Mouse (Mus musculus) erythroblast, embryonic 14.5 days (primary cell): ENCODE measurements around the gene Cobll1.

Experiments used
- GATA1 ChIP-seq: IDR thresholded peaks from 2 replicates; pipeline ENCODE4 v1.6.1; 2012; ENCODE audit warnings: low read length, inconsistent platforms, mixed read lengths
- TAL1 ChIP-seq: IDR thresholded peaks from 3 replicates; pipeline ENCODE4 v1.6.1; 2012; ENCODE audit warnings: low read length, inconsistent platforms, mixed read lengths

DNA sequence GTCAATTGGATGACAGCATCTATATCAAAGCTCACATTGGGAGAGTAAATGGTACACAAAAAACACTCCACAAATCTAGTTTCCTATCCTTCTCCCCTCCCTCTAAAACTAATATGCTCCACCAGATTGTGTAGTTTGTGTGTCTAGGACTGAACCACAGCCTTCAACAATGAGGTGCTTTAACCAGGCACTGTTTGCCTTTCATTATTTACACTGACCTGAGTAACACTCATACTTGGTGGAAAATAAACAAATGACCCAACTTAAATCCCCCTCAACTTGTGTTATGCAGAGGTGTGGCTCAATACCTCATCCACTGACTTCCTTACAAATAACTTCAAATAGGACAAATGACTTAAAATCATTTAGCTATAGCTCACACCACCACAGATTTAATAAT is 155.8 kb downstream of the Cobll1 start:
- TF ChIP-seq GATA1, result no peak
- TF ChIP-seq TAL1, result no peak
